Mouse (Mus musculus) naive thymus-derived CD4-positive, alpha-beta T cell, adult 5 months (primary cell): Measurements from ENCODE around the gene Utp14b. TPM values are rescaled to one million over a fixed set of nuclear protein-coding genes. Genes with fewer than 3 reads are reported as not detected.

Source experiments
- polyA plus RNA-seq: library from polyadenylated mRNA; unstranded; fragments of 100-300 nt; shearing (Covaris generic); gene quantifications from one replicate; pipeline ENCODE4 v1.2.1, GENCODE M21; 2017

Utp14b gene
- 13.0 TPM for polyA plus RNA-seq

DNA sequence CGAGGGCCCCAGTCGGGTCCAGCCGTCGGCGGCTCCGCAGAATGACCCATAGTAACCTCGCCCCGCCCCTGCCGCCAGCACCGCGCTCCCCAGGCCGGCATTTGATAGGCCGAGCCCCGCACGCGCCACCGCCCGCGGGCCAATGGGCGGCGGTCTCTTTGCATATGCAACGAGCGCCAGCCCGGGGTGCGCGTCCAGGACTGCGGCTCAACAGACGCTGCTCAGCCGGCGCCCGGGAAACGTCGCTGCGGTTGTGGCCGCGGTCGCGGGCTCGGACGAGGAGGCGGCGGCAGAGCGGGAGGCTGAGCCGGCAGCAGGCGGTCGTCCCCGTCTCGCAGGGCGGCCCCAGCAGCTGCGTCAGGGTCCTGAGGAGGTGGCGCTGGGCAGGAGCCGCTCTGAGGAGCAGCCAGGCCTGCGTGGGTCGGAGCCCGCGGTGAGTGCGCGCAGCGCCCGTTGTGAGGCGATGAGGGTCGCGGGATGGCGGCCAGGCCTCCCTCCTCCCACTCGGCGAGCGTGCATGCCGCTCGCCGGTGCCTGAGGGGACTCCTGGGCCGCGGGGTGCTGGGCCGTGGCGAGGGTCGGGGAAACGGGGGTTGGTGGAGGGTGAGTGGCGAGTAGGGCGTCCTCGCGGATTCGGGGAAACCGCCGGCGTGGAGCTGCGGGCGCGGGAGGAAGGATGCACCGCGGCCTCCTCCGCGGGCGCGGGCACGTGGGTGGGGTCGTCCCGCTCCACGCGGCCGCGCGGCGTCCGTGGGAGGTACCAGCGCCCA lies at the start of gene Utp14b, which contains the start of gene Acsl3:
Utp14b (plus strand) TSS at position 368 of the 770 bp plus-strand sequence.
Acsl3 (plus strand) TSS at position 155 of the 770 bp plus-strand sequence.

Other genes starting within 250 kb of the Utp14b start
- 69.7 TPM for gene Farsb, start 169.1 kb upstream of the Utp14b start, polyA plus RNA-seq
- gene Mogat1, start 147.0 kb upstream of the Utp14b start, polyA plus RNA-seq: 2.9 TPM
- not detected for gene BC035947, start 145.9 kb upstream of the Utp14b start, polyA plus RNA-seq
- 55.1 TPM for gene Acsl3, start 213 bp upstream of the Utp14b start, polyA plus RNA-seq
- not detected for gene Kcne4, start 158.7 kb downstream of the Utp14b start, polyA plus RNA-seq